8 mouse cellular contexts compared by ENCODE assay signal in the genomic region with DNA sequence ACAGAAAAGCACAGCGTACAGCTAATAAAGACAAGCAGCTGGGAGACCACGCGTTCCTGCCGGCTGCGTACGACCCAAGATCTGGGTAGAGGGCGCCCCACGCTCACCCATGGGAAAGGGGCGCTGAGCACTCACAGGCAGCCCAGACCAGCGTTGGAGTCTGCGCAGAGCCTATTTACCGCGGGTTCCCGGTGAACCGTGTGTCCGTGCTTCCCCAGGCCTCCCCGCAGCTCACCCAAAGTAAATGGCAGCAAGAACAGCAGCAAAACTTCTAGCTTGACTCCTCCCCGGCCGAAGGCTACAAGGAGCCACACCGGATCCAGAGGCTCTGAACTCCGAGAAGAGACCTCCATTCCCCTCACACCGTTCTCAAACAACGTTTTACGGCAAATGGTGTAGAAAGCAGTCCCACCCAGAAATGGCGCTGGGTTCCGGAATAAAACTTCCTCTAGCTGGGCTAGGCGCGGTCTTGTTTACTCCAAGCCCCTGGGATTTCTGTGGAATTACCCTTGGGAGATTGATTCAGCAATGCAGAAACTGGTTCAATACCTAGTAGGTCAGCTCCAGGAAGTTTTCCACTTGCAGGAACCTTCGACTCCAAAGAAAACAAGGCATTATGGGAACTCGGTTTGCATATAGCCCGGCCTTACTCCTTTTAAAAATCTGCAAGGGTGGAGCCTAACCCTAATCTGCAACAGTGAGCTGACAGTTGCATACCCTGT. TPM values are rescaled to one million over a fixed set of nuclear protein-coding genes. Genes with fewer than 3 reads are reported as not detected.
A peak's percentile ranks its signal among the peaks of the same experiment; 100 is the strongest.
DNase-seq lines count a peak whose midpoint lies in the region; ATAC-seq and TF ChIP-seq lines count a peak whose summit lies in the region.

A gene (minus strand): TSS at position 634 of the 722 bp plus-strand sequence.

- WGBS in kidney, embryonic 14.5 days = under 1% methylated on average over 31 of the region's 31 CpGs
- WGBS in limb, embryonic 15.5 days = under 1% methylated on average over 31 of the region's 31 CpGs

- H3K4me2 ChIP-seq in kidney, embryonic 14.5 days (replicated peaks; ENCODE audit: low read depth, low read length) = peak within 1 kb of the TSS; percentile 61
- H3K4me2 ChIP-seq in limb, embryonic 15.5 days = peak within 1 kb of the TSS; percentile 48

- H3K9me3 ChIP-seq in kidney, embryonic 14.5 days (ENCODE audit: control insufficient read depth, low read length) = no peaks in the 10 kb centered on the region
- no peaks in the 10 kb centered on the region for H3K9me3 ChIP-seq in limb, embryonic 15.5 days

- TF ChIP-seq CTCF in bone marrow macrophage, adult 2 months (IDR thresholded peaks at IDR 0.05; ENCODE audit: low read depth, low read length) = no peak; the same call in 1 of the 2 replicates
- peak; percentile 73 for TF ChIP-seq CTCF in embryonic fibroblast, embryonic 13.5 days (IDR thresholded peaks at IDR 0.05; ENCODE audit: borderline replicate concordance, insufficient read depth, low read length)

- H3K4me3 ChIP-seq in bone marrow macrophage, adult 2 months (ENCODE audit: insufficient read depth, low read length) = peak within 1 kb of the TSS; percentile 79
- H3K4me3 ChIP-seq in embryonic fibroblast, embryonic 13.5 days (ENCODE audit: insufficient read depth, low read length) = peak within 1 kb of the TSS; percentile 64
- peak within 1 kb of the TSS; percentile 65 for H3K4me3 ChIP-seq in kidney, embryonic 14.5 days (ENCODE audit: low read length)
- peak within 1 kb of the TSS; percentile 62 for H3K4me3 ChIP-seq in limb, embryonic 15.5 days

- TF ChIP-seq POLR2A in bone marrow macrophage, adult 2 months (IDR thresholded peaks at IDR 0.05; ENCODE audit: borderline replicate concordance, low read depth, low read length) = no peak
- peak; percentile 78 for TF ChIP-seq POLR2A in embryonic fibroblast, embryonic 13.5 days (IDR thresholded peaks at IDR 0.05; ENCODE audit: low read depth, low read length)

- H3K4me1 ChIP-seq in bone marrow macrophage, adult 2 months (ENCODE audit: control insufficient read depth, insufficient read depth, low read length) = 0 out of 2 replicates have a peak, but pooled peaks cover 4% of the 10 kb centered on the region
- no peaks in the 10 kb centered on the region for H3K4me1 ChIP-seq in embryonic fibroblast, embryonic 13.5 days (ENCODE audit: control insufficient read depth, insufficient read depth, low read length)
- H3K4me1 ChIP-seq in kidney, embryonic 14.5 days (ENCODE audit: control insufficient read depth, insufficient read depth, low read length) = 0 out of 2 replicates have a peak, but pooled peaks cover 4% of the 10 kb centered on the region
- H3K4me1 ChIP-seq in limb, embryonic 15.5 days = no peaks in the 10 kb centered on the region

- peak; percentile 99 for ATAC-seq in kidney, embryonic 14.5 days (ENCODE audit: low FRiP score, low TSS enrichment)
- ATAC-seq in limb, embryonic 15.5 days (ENCODE audit: insufficient number of reproducible peaks, low FRiP score, low TSS enrichment, low read depth) = peak; percentile 96

- H3K27me3 ChIP-seq in kidney, embryonic 14.5 days (ENCODE audit: control insufficient read depth, insufficient read depth, low read length) = no peaks in the 10 kb centered on the region
- no peaks in the 10 kb centered on the region for H3K27me3 ChIP-seq in limb, embryonic 15.5 days

- peaks cover 15% of the 10 kb centered on the region; the same call in 1 of the 2 replicates for H3K36me3 ChIP-seq in kidney, embryonic 14.5 days (ENCODE audit: control insufficient read depth, insufficient read depth, low read length)
- H3K36me3 ChIP-seq in limb, embryonic 15.5 days = peaks cover 10% of the 10 kb centered on the region; the same call in 1 of the 2 replicates

- peak within 1 kb of the TSS; percentile 85 for H3K9ac ChIP-seq in kidney, embryonic 14.5 days (ENCODE audit: low read depth, low read length)
- peak within 1 kb of the TSS; percentile 61 for H3K9ac ChIP-seq in limb, embryonic 15.5 days

- H3K27ac ChIP-seq in bone marrow macrophage, adult 2 months (ENCODE audit: insufficient read depth, low read depth, low read length) = peak within 1 kb of the TSS; percentile 93
- peak within 1 kb of the TSS; percentile 86 for H3K27ac ChIP-seq in embryonic fibroblast, embryonic 13.5 days (ENCODE audit: insufficient read depth, low read length)
- H3K27ac ChIP-seq in kidney, embryonic 14.5 days (ENCODE audit: low read depth, low read length) = peak within 1 kb of the TSS; percentile 97
- peak within 1 kb of the TSS; percentile 97 for H3K27ac ChIP-seq in limb, embryonic 15.5 days

- DNase-seq in A20 (ENCODE audit: low read depth, low spot score) = peak; percentile 96
- DNase-seq in heart, adult 9 months (ENCODE audit: low spot score in 2 of 2) = peak; percentile 89 to 90
- peak; percentile 53 to 69 for DNase-seq in monocyte, adult 2 months (ENCODE audit: low read depth in 1 of 2, low spot score in 2 of 2)
- DNase-seq in spleen, postnatal 36 days (ENCODE audit: low spot score in 2 of 2) = peak; percentile 92 to 94

RNA-seq across cellular contexts. Expression of the gene that starts here (rescaled TPM):
- 107 and 123 TPM in 2 replicates for polyA plus RNA-seq in bone marrow macrophage, adult 2 months (2012; ENCODE audit: insufficient read depth, insufficient read length, missing spikeins)
- polyA plus RNA-seq in embryonic fibroblast, embryonic 13.5 days (2011; ENCODE audit: insufficient read length, low read depth, missing spikeins) = 97.9 and 121 TPM in 2 replicates
- 68.4 and 70.1 TPM in 2 replicates for polyA plus RNA-seq in kidney, embryonic 14.5 days (2014; fragmentation: Nextera tagmentation; extraction: Ambion mirVana)
- 69.6 and 71.0 TPM in 2 replicates for polyA plus RNA-seq in limb, embryonic 15.5 days (2015; fragmentation: Nextera tagmentation; extraction: Ambion mirVana)

Comparison
In these comparisons a context has a peak if more than half of its experiments do, and no peak if none do; other contexts are left out.
1. Peak in every context shown above with its lines: DNase-seq, ATAC-seq, H3K4me3 ChIP-seq and H3K27ac ChIP-seq.